Mouse (Mus musculus): ENCODE measurements around the gene Wnt11.

Wnt11 gene

GRCm38 (mm10) chr7:98834711-98835321 is at the start of gene Wnt11:
TSS of gene Wnt11 (plus strand) at chr7:98835112.
- no peak for DNase-seq (ENCODE audit: low spot score in 2 of 2)

GRCm38 (mm10) chr7:98786792-98787612 is 47.9 kb upstream of the Wnt11 start:
- DNase-seq (ENCODE audit: low spot score in 2 of 2) = no peak

GRCm38 (mm10) chr7:98788721-98789120 is 46.2 kb upstream of the Wnt11 start:
- no peak for DNase-seq (ENCODE audit: low spot score in 2 of 2)

GRCm38 (mm10) chr7:98789121-98789520 is 45.8 kb upstream of the Wnt11 start:
- DNase-seq (ENCODE audit: low spot score in 2 of 2) = no peak

- no peak for DNase-seq (ENCODE audit: low spot score in 2 of 2)
Observed at GRCm38 (mm10) chr7:98791864-98792263, 43.0 kb upstream of the Wnt11 start.

GRCm38 (mm10) chr7:98793811-98794210 is 41.1 kb upstream of the Wnt11 start:
- no peak for DNase-seq (ENCODE audit: low spot score in 2 of 2)

- DNase-seq (ENCODE audit: low spot score in 2 of 2) = no peak
Observed at GRCm38 (mm10) chr7:98794444-98794843, 40.5 kb upstream of the Wnt11 start.

GRCm38 (mm10) chr7:98795637-98796036 is 39.3 kb upstream of the Wnt11 start:
- no peak for DNase-seq (ENCODE audit: low spot score in 2 of 2)

GRCm38 (mm10) chr7:98797347-98798133 is 37.4 kb upstream of the Wnt11 start:
- DNase-seq (ENCODE audit: low spot score in 2 of 2) = no peak

GRCm38 (mm10) chr7:98798134-98798417 is 36.8 kb upstream of the Wnt11 start:
- DNase-seq (ENCODE audit: low spot score in 2 of 2) = no peak

GRCm38 (mm10) chr7:98800435-98800834 is 34.5 kb upstream of the Wnt11 start:
- DNase-seq (ENCODE audit: low spot score in 2 of 2) = no peak

- no peak for DNase-seq (ENCODE audit: low spot score in 2 of 2)
Observed at GRCm38 (mm10) chr7:98801086-98801485, 33.8 kb upstream of the Wnt11 start.

GRCm38 (mm10) chr7:98803181-98803580 is 31.7 kb upstream of the Wnt11 start:
- DNase-seq (ENCODE audit: low spot score in 2 of 2) = no peak

- no peak for DNase-seq (ENCODE audit: low spot score in 2 of 2)
Observed at GRCm38 (mm10) chr7:98804841-98805772, 29.8 kb upstream of the Wnt11 start.

- no peak for DNase-seq (ENCODE audit: low spot score in 2 of 2)
Observed at GRCm38 (mm10) chr7:98806961-98807360, 28.0 kb upstream of the Wnt11 start.

GRCm38 (mm10) chr7:98809372-98809771 is 25.5 kb upstream of the Wnt11 start:
- no peak for DNase-seq (ENCODE audit: low spot score in 2 of 2)

GRCm38 (mm10) chr7:98810619-98811018 is 24.3 kb upstream of the Wnt11 start:
- DNase-seq (ENCODE audit: low spot score in 2 of 2) = no peak

GRCm38 (mm10) chr7:98820501-98820900 is 14.4 kb upstream of the Wnt11 start:
- no peak for DNase-seq (ENCODE audit: low spot score in 2 of 2)

GRCm38 (mm10) chr7:98822881-98823280 is 12.0 kb upstream of the Wnt11 start:
- DNase-seq (ENCODE audit: low spot score in 2 of 2) = no peak

GRCm38 (mm10) chr7:98823896-98824822 is 10.8 kb upstream of the Wnt11 start:
- DNase-seq (ENCODE audit: low spot score in 2 of 2) = no peak

- no peak for DNase-seq (ENCODE audit: low spot score in 2 of 2)
Observed at GRCm38 (mm10) chr7:98828052-98828451, 6.9 kb upstream of the Wnt11 start.

Measured in frontal cortex, postnatal 14 days (tissue).